In genomic region chr7:99979081-99979480, GRCm38 (mm10) we compare ENCODE assay signal across 7 mouse cellular contexts. TPM values are rescaled to one million over a fixed set of nuclear protein-coding genes. Genes with fewer than 3 reads are reported as not detected.
A peak's percentile ranks its signal among the peaks of the same experiment; 100 is the strongest.
DNase-seq lines count a peak whose midpoint lies in the region; ATAC-seq and TF ChIP-seq lines count a peak whose summit lies in the region.

No protein-coding gene starts in this region.

- DNase-seq in lung, postnatal 4 days, result no peak
- DNase-seq in limb, embryonic 10.5 days (ENCODE audit: low spot score), result no peak
- DNase-seq in cerebellum, adult 18-20 months, result no peak
- no peak for DNase-seq in gastrocnemius, adult 18-20 months (ENCODE audit: low spot score)

- H3K4me3 ChIP-seq in lung, embryonic 16.5 days (ENCODE audit: low read length), result peak overlapping the region; percentile 74
- peak overlapping the region; percentile 96 for H3K4me3 ChIP-seq in embryonic facial prominence, embryonic 15.5 days (replicated peaks)
- H3K4me3 ChIP-seq in limb, embryonic 10.5 days, result peak overlapping the region; percentile 97
- H3K4me3 ChIP-seq in small intestine, adult 2 months (ENCODE audit: low read depth, low read length), result peak overlapping the region; percentile 98

- peak overlapping the region; percentile 99 for H3K9ac ChIP-seq in lung, embryonic 16.5 days (ENCODE audit: low read length)
- H3K9ac ChIP-seq in embryonic facial prominence, embryonic 15.5 days, result peak overlapping the region; percentile 95

- H3K27me3 ChIP-seq in lung, embryonic 16.5 days (ENCODE audit: control insufficient read depth, insufficient read depth, low read depth, low read length), result no peaks in the 10 kb centered on the region
- H3K27me3 ChIP-seq in embryonic facial prominence, embryonic 15.5 days, result no peaks in the 10 kb centered on the region
- H3K27me3 ChIP-seq in limb, embryonic 10.5 days (ENCODE audit: low read depth, poor library complexity, severe bottlenecking), result no peaks in the 10 kb centered on the region
- no peaks in the 10 kb centered on the region for H3K27me3 ChIP-seq in small intestine, adult 2 months (ENCODE audit: control insufficient read depth, insufficient read depth, low read length)

- 1% methylated on average over 6 of the region's 6 CpGs for whole genome bisulfite sequencing in lung, embryonic 16.5 days
- WGBS in embryonic facial prominence, embryonic 15.5 days, result 1% methylated on average over 6 of the region's 6 CpGs
- 14% methylated on average over 6 of the region's 6 CpGs for WGBS in limb, embryonic 10.5 days
- 14% methylated on average over 6 of the region's 6 CpGs for WGBS in small intestine, adult 2 months

- H3K4me2 ChIP-seq in lung, embryonic 16.5 days (ENCODE audit: low read depth, low read length), result peak overlapping the region; percentile 53
- peak overlapping the region; percentile 72 for H3K4me2 ChIP-seq in embryonic facial prominence, embryonic 15.5 days (replicated peaks)

- TF ChIP-seq CTCF in small intestine, adult 2 months (IDR thresholded peaks at IDR 0.05; ENCODE audit: extremely low read depth, insufficient read length, insufficient replicate concordance, low read depth, low read length), result no peak

- H3K27ac ChIP-seq in lung, embryonic 16.5 days (ENCODE audit: low read length), result no peak overlapping the region; the same call in 1 of the 2 replicates
- H3K27ac ChIP-seq in embryonic facial prominence, embryonic 15.5 days (replicated peaks), result peak overlapping the region; percentile 94; the same call in 1 of the 2 replicates
- H3K27ac ChIP-seq in limb, embryonic 10.5 days, result peak overlapping the region; percentile 99
- no peak overlapping the region for H3K27ac ChIP-seq in small intestine, adult 2 months (ENCODE audit: insufficient read depth, low read depth, low read length)

- no peaks in the 10 kb centered on the region for H3K36me3 ChIP-seq in lung, embryonic 16.5 days (ENCODE audit: control insufficient read depth, insufficient read depth, low read length)
- no peaks in the 10 kb centered on the region for H3K36me3 ChIP-seq in embryonic facial prominence, embryonic 15.5 days
- peaks cover 9% of the 10 kb centered on the region for H3K36me3 ChIP-seq in limb, embryonic 10.5 days
- no peaks in the 10 kb centered on the region for H3K36me3 ChIP-seq in small intestine, adult 2 months (ENCODE audit: control insufficient read depth, insufficient read depth, low read length)

- TF ChIP-seq POLR2A in small intestine, adult 2 months (IDR thresholded peaks at IDR 0.05; ENCODE audit: low read depth, low read length), result no peak

- H3K9me3 ChIP-seq in lung, embryonic 16.5 days (ENCODE audit: control insufficient read depth, low read length), result no peaks in the 10 kb centered on the region
- H3K9me3 ChIP-seq in embryonic facial prominence, embryonic 15.5 days (replicated peaks), result no peaks in the 10 kb centered on the region
- H3K9me3 ChIP-seq in limb, embryonic 10.5 days (replicated peaks), result no peaks in the 10 kb centered on the region

- ATAC-seq in lung, embryonic 16.5 days (ENCODE audit: low read depth), result no peak
- ATAC-seq in embryonic facial prominence, embryonic 15.5 days (ENCODE audit: insufficient number of reproducible peaks, low FRiP score, low TSS enrichment, low read depth), result no peak

- H3K4me1 ChIP-seq in lung, embryonic 16.5 days (replicated peaks; ENCODE audit: control insufficient read depth, insufficient read depth, low read length), result peaks cover 23% of the 10 kb centered on the region
- H3K4me1 ChIP-seq in embryonic facial prominence, embryonic 15.5 days, result peaks cover 22% of the 10 kb centered on the region
- H3K4me1 ChIP-seq in limb, embryonic 10.5 days, result peaks cover 24% of the 10 kb centered on the region
- peaks cover 7% of the 10 kb centered on the region; the same call in 1 of the 2 replicates for H3K4me1 ChIP-seq in small intestine, adult 2 months (ENCODE audit: control insufficient read depth, insufficient read depth, insufficient read length, low read length)

RNA-seq across cellular contexts. Expression of gene Rnf169, which starts 1.2 kb away (rescaled TPM):
- 4.4 and 5.2 TPM in 2 replicates for polyA plus RNA-seq in lung, embryonic 16.5 days (2015; fragmentation: Nextera tagmentation; extraction: Ambion mirVana)
- 5.4 and 5.6 TPM in 2 replicates for polyA plus RNA-seq in embryonic facial prominence, embryonic 15.5 days (2015; fragmentation: Nextera tagmentation; extraction: Ambion mirVana)
- 5.6 and 6.3 TPM in 2 replicates for polyA plus RNA-seq in limb, embryonic 10.5 days (2016; fragmentation: Nextera tagmentation; extraction: Ambion mirVana)
- polyA plus RNA-seq in small intestine, adult 2 months (2012; rRNA removed), result 1.4 and 2.2 TPM in 2 replicates
- total RNA-seq in gastrocnemius, adult 18-20 months (2021), result 1 to 10 TPM; 4.6 to 7.1 TPM

RNA-seq across cellular contexts. Expression of gene Chrdl2, which starts 26.9 kb away (rescaled TPM):
- polyA plus RNA-seq in lung, embryonic 16.5 days (2015; fragmentation: Nextera tagmentation; extraction: Ambion mirVana), result 0.35 TPM in 1 of 2 replicates, not detected in the other
- polyA plus RNA-seq in embryonic facial prominence, embryonic 15.5 days (2015; fragmentation: Nextera tagmentation; extraction: Ambion mirVana), result 1.8 and 1.9 TPM in 2 replicates
- polyA plus RNA-seq in limb, embryonic 10.5 days (2016; fragmentation: Nextera tagmentation; extraction: Ambion mirVana), result 0.14 and 0.19 TPM in 2 replicates
- polyA plus RNA-seq in small intestine, adult 2 months (2012; rRNA removed), result 0.34 and 0.85 TPM in 2 replicates
- total RNA-seq in gastrocnemius, adult 18-20 months (2021), result 1 to 10 TPM; 1.4 to 1.7 TPM

Comparison
In these comparisons a context has a peak if more than half of its experiments do, and no peak if none do; other contexts are left out.
1. H3K27ac ChIP-seq: peak in embryonic facial prominence, embryonic 15.5 days (single experiment) and limb, embryonic 10.5 days (single experiment); none in lung, embryonic 16.5 days (single experiment) and small intestine, adult 2 months (single experiment).
2. Peak in every context shown above with its lines, with median percentiles within 50 percentile points of each other: H3K4me3 ChIP-seq.